Mouse (Mus musculus): Measurements from ENCODE around the gene Vkorc1. TPM values are rescaled to one million over a fixed set of nuclear protein-coding genes. Genes with fewer than 3 reads are reported as not detected.
A peak's percentile ranks its signal among the peaks of the same experiment; 100 is the strongest.
"Not testable (repeated sequence)": the region's sequence is repeated elsewhere in the genome, so short reads cannot be mapped to it uniquely, and the experiment has no call there.

Gene Vkorc1
- total and polyA plus RNA-seq, 3 experiments = 0.25 TPM; not detected in 2

- in situ Hi-C loops (cut with MboI; ENCODE audit: low pct_ligation_motif_present, low pct_unique_long_range_greater_than_20kb, low sequenced_read_pairs) = no loop called here
- DNase-seq (ENCODE audit: extremely low read depth) = peak; percentile 54
- Histone ChIP-seq H3K36me3 (replicated peaks in 1 of 2; ENCODE audit: control insufficient read depth in 1 of 2, insufficient read depth in 1 of 2, low read length in 1 of 2) (peaks cover 0 to 29% of the 10 kb centered on the region in 2 experiments), H3K27me3 (replicated peaks) (no peaks in the 10 kb centered on the region), H3K79me2 (replicated peaks; ENCODE audit: control insufficient read depth, extremely low read depth, insufficient read depth, poor library complexity, severe bottlenecking) (no peaks in the 10 kb centered on the region), H3K4me3 (replicated peaks in 1 of 3; ENCODE audit: low read depth in 2 of 3, low read length in 2 of 3, poor library complexity in 1 of 3) (no peak overlapping the region), H3K4me2 (ENCODE audit: insufficient read depth, low read depth, poor library complexity, severe bottlenecking) (no peak overlapping the region), H3K9me3 (replicated peaks; ENCODE audit: low read length) (peaks cover 3% of the 10 kb centered on the region), H3K9ac (ENCODE audit: insufficient read depth, low read depth) (no peak overlapping the region), H3K27ac (ENCODE audit: insufficient read depth, low read depth) (no peak overlapping the region), H3K4me1 (ENCODE audit: control insufficient read depth in 1 of 2, insufficient read depth in 2 of 2) (0 out of 4 replicates have a peak, but pooled peaks cover 0 to 2% of the 10 kb centered on the region in 2 experiments)
- dilution Hi-C loops (cut with MboI; ENCODE audit: extremely low pct_ligation_motif_present, extremely low pct_unique_long_range_greater_than_20kb, low sequenced_read_pairs) = no loop called here
- TF ChIP-seq USF2 (conservative IDR thresholded peaks at IDR 0.05; ENCODE audit: low read depth, low read length) (no peak), NRF1 (IDR thresholded peaks at IDR 0.05; ENCODE audit: low read depth, low read length) (no peak), CTCF (conservative IDR thresholded peaks at IDR 0.05 in 1 of 2, IDR thresholded peaks at IDR 0.05 in 1 of 2; ENCODE audit: low read depth in 2 of 2, low read length in 2 of 2) (peak; percentile 72 to 75), SMC3 (IDR thresholded peaks at IDR 0.05; ENCODE audit: low read depth, low read length) (peak; percentile 23), RAD21 (IDR thresholded peaks at IDR 0.05; ENCODE audit: low read depth, low read length) (peak; percentile 38), JUND (conservative IDR thresholded peaks at IDR 0.05; ENCODE audit: low read depth, low read length) (no peak), MAX (IDR thresholded peaks at IDR 0.05; ENCODE audit: low read length) (no peak)
Measured at GRCm38 (mm10) chr7:127896384-127896783, 967 bp upstream of the Vkorc1 start.

GRCm38 (mm10) chr7:127895891-127896290 is 474 bp upstream of the Vkorc1 start:
- H3K27me3 ChIP-seq (replicated peaks); H3K4me3 ChIP-seq (replicated peaks in 1 of 3; ENCODE audit: low read depth in 2 of 3, low read length in 2 of 3, poor library complexity in 1 of 3); H3K27ac ChIP-seq (ENCODE audit: insufficient read depth, low read depth); DNase-seq (ENCODE audit: extremely low read depth); H3K4me1 ChIP-seq (ENCODE audit: control insufficient read depth in 1 of 2, insufficient read depth in 2 of 2); H3K79me2 ChIP-seq (replicated peaks; ENCODE audit: control insufficient read depth, extremely low read depth, insufficient read depth, poor library complexity, severe bottlenecking); in situ Hi-C loops (cut with MboI; ENCODE audit: low pct_ligation_motif_present, low pct_unique_long_range_greater_than_20kb, low sequenced_read_pairs); H3K9ac ChIP-seq (ENCODE audit: insufficient read depth, low read depth); H3K9me3 ChIP-seq (replicated peaks; ENCODE audit: low read length); H3K4me2 ChIP-seq (ENCODE audit: insufficient read depth, low read depth, poor library complexity, severe bottlenecking); dilution Hi-C loops (cut with MboI; ENCODE audit: extremely low pct_ligation_motif_present, extremely low pct_unique_long_range_greater_than_20kb, low sequenced_read_pairs): not testable (repeated sequence)
- peaks cover 0 to 34% of the 10 kb centered on the region in 2 experiments for H3K36me3 ChIP-seq (replicated peaks in 1 of 2; ENCODE audit: control insufficient read depth in 1 of 2, insufficient read depth in 1 of 2, low read length in 1 of 2)

GRCm38 (mm10) chr7:127894480-127894879 is 937 bp downstream of the Vkorc1 start:
- no peak for DNase-seq (ENCODE audit: extremely low read depth)
- Histone ChIP-seq H3K4me1 (ENCODE audit: control insufficient read depth in 1 of 2, insufficient read depth in 2 of 2) (0 out of 4 replicates have a peak, but pooled peaks cover 0 to 2% of the 10 kb centered on the region in 2 experiments), H3K4me2 (ENCODE audit: insufficient read depth, low read depth, poor library complexity, severe bottlenecking) (no peak overlapping the region), H3K27me3 (replicated peaks) (no peaks in the 10 kb centered on the region), H3K27ac (ENCODE audit: insufficient read depth, low read depth) (no peak overlapping the region), H3K79me2 (replicated peaks; ENCODE audit: control insufficient read depth, extremely low read depth, insufficient read depth, poor library complexity, severe bottlenecking) (no peaks in the 10 kb centered on the region), H3K9ac (ENCODE audit: insufficient read depth, low read depth) (no peak overlapping the region), H3K4me3 (replicated peaks in 1 of 3; ENCODE audit: low read depth in 2 of 3, low read length in 2 of 3, poor library complexity in 1 of 3) (no peak overlapping the region), H3K36me3 (replicated peaks in 1 of 2; ENCODE audit: control insufficient read depth in 1 of 2, insufficient read depth in 1 of 2, low read length in 1 of 2) (peaks cover 5 to 48% of the 10 kb centered on the region in 2 experiments), H3K9me3 (replicated peaks; ENCODE audit: low read length) (peaks cover 3% of the 10 kb centered on the region)
- dilution Hi-C loops (cut with MboI; ENCODE audit: extremely low pct_ligation_motif_present, extremely low pct_unique_long_range_greater_than_20kb, low sequenced_read_pairs) = no loop called here
- in situ Hi-C loops (cut with MboI; ENCODE audit: low pct_ligation_motif_present, low pct_unique_long_range_greater_than_20kb, low sequenced_read_pairs) = no loop called here
- no peak for TF ChIP-seq UBTF (IDR thresholded peaks at IDR 0.05; ENCODE audit: low read depth, low read length)
- TF ChIP-seq MAFK (IDR thresholded peaks at IDR 0.05; ENCODE audit: insufficient replicate concordance, low read length) = no peak
- TF ChIP-seq ZNF384 (IDR thresholded peaks at IDR 0.05; ENCODE audit: low read depth, low read length) = no peak
- no peak for TF ChIP-seq MAX (IDR thresholded peaks at IDR 0.05; ENCODE audit: low read length)
- no peak for TF ChIP-seq ZMIZ1 (IDR thresholded peaks at IDR 0.05; ENCODE audit: low read depth, low read length)
- no peak for TF ChIP-seq BHLHE40 (IDR thresholded peaks at IDR 0.05; ENCODE audit: low read depth, low read length)
- no peak for TF ChIP-seq JUND (conservative IDR thresholded peaks at IDR 0.05; ENCODE audit: low read depth, low read length)
- no peak for TF ChIP-seq NELFE (IDR thresholded peaks at IDR 0.05; ENCODE audit: low read depth, low read length)
- no peak for TF ChIP-seq EP300 (IDR thresholded peaks at IDR 0.05; ENCODE audit: low read length)
- no peak for TF ChIP-seq MEF2A (IDR thresholded peaks at IDR 0.05; ENCODE audit: borderline replicate concordance, low read depth, low read length)
- TF ChIP-seq ZC3H11A (IDR thresholded peaks at IDR 0.05; ENCODE audit: low read depth, low read length) = no peak
- no peak for TF ChIP-seq POLR2AphosphoS2 (IDR thresholded peaks at IDR 0.05; ENCODE audit: low read depth, low read length)
- no peak for TF ChIP-seq MYC (IDR thresholded peaks at IDR 0.05; ENCODE audit: low read depth, low read length)
- no peak for TF ChIP-seq GABPA (IDR thresholded peaks at IDR 0.05; ENCODE audit: insufficient replicate concordance, low read depth, low read length)
- no peak for TF ChIP-seq E2F4 (IDR thresholded peaks at IDR 0.05; ENCODE audit: insufficient replicate concordance, low read depth, low read length)
- TF ChIP-seq KAT2A (IDR thresholded peaks at IDR 0.05; ENCODE audit: insufficient replicate concordance, low read length) = no peak
- TF ChIP-seq MXI1 (IDR thresholded peaks at IDR 0.05; ENCODE audit: low read depth, low read length) = no peak
- no peak for TF ChIP-seq CTCF (conservative IDR thresholded peaks at IDR 0.05 in 1 of 2, IDR thresholded peaks at IDR 0.05 in 1 of 2; ENCODE audit: low read depth in 2 of 2, low read length in 2 of 2)
- no peak for TF ChIP-seq MAZ (IDR thresholded peaks at IDR 0.05; ENCODE audit: low read depth, low read length)

Measured in CH12.LX (cell line).